Mouse (Mus musculus) embryo, embryonic 10.5 days (tissue): ENCODE data around the gene Napa.

ENCODE experiments used
- DNase-seq: peaks from one replicate; pipeline ENCODE4 v3.0.0-alpha.2; 2015; ENCODE audit warnings: low spot score

Napa gene

GRCm38 (mm10) chr7:16132161-16132581, 33.9 kb downstream of the Napa start:
- DNase-seq = peak; percentile 54

GRCm38 (mm10) chr7:16132926-16133325, 34.7 kb downstream of the Napa start:
- no peak for DNase-seq

- no peak for DNase-seq
Observed at GRCm38 (mm10) chr7:16133691-16134090, 35.4 kb downstream of the Napa start.

- no peak for DNase-seq
Observed at GRCm38 (mm10) chr7:16134951-16135392, 36.7 kb downstream of the Napa start.

GRCm38 (mm10) chr7:16146489-16147410, 48.5 kb downstream of the Napa start:
- no peak for DNase-seq

- peak; percentile 74 for DNase-seq
Observed at GRCm38 (mm10) chr7:16147643-16148042, 49.4 kb downstream of the Napa start.

DNA sequence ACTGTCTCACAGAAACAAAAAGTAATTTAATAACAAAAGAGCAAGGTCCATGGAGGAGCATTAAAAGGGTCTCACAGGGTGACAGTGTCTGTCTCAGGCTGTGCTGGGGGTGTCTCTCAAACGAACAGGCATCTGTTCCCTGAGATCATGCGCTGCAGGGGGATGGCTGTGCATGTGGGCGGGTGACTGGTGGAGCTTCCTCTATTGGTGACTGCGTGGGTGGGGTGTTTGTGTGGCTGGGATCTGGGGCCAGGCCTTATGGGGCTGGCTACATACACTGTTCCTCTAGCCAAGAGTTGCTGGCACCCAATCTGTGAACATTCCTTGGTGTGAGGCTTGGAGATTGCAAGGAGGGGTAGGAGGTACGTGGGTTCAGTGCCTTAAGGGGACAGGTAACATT, 51.0 kb downstream of the Napa start:
- no peak for DNase-seq

DNA sequence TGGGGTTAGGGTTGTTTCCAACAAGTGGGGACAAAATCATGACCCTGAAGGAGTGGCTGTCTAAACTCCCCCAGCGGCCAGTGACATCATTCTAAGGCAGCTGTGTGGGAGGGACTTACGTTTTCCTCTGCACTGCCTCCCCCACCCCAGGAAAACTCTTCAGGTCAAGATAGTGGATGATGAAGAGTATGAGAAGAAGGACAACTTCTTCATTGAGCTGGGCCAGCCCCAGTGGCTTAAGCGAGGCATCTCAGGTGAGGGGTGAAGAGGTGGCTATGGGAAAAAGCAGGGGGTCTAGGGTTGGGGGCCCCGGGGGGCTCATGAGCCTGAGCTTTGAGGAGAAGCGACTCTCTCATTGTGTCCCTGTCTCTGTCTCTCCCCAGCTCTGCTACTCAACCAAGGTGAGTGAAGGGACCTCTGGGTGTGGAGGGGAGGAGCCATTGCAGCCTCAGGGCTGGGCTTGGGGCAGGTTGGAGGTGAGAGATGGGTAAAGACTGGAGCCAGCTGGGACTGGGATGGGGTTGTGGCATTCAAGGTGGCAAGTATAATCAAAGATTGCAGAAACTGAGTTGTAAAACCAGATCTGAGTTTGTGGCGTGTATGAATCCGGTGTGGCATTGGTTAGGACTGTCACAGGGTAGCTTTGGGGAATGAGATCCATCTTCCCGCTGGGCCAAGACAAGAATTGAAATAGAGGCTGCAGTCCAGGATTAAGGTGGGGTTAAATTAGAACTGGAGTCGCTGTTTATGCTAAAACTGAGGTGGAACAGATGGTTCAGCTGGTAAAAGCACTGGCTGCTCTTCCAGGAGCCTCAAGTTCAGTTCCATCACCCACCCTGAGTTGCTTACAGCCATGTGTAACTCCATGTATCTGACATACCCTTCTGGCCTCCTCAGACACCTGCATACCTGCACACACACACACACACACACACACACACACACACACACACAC, 52.2 kb downstream of the Napa start:
- DNase-seq = no peak

- peak; percentile 80 for DNase-seq
Observed at GRCm38 (mm10) chr7:16153522-16153921, 55.3 kb downstream of the Napa start.

- DNase-seq = no peak
Observed at GRCm38 (mm10) chr7:16155132-16155872, 57.0 kb downstream of the Napa start.

- DNase-seq = no peak
Observed at GRCm38 (mm10) chr7:16156105-16156714, 58.0 kb downstream of the Napa start.

- no peak for DNase-seq
Observed at GRCm38 (mm10) chr7:16158735-16159134, 60.5 kb downstream of the Napa start.

GRCm38 (mm10) chr7:16160702-16161101, 62.4 kb downstream of the Napa start:
- no peak for DNase-seq

GRCm38 (mm10) chr7:16161302-16161701, 63.0 kb downstream of the Napa start:
- no peak for DNase-seq

DNA sequence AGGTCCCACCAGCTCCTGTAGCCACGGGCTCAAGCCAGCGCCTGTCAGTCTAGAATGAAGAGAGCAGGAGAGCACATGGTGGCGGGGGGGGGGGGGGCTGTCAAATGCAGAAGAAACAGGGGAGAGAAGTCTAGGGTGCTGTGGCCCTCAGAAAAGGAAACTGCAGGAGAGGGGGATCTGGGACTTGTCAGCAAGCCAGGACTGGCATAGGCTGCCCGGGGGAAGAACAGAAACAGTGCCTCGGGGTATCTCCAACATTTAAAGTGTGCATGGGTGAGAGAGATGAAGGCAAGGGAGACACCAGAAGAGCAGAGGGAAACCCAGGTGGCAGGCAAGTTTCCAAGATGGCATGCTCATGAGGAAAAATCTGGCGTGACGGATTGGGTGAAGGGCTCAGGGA, 63.8 kb downstream of the Napa start:
- no peak for DNase-seq
